Mouse (Mus musculus): ENCODE measurements around the gene Tmem102.

DNA sequence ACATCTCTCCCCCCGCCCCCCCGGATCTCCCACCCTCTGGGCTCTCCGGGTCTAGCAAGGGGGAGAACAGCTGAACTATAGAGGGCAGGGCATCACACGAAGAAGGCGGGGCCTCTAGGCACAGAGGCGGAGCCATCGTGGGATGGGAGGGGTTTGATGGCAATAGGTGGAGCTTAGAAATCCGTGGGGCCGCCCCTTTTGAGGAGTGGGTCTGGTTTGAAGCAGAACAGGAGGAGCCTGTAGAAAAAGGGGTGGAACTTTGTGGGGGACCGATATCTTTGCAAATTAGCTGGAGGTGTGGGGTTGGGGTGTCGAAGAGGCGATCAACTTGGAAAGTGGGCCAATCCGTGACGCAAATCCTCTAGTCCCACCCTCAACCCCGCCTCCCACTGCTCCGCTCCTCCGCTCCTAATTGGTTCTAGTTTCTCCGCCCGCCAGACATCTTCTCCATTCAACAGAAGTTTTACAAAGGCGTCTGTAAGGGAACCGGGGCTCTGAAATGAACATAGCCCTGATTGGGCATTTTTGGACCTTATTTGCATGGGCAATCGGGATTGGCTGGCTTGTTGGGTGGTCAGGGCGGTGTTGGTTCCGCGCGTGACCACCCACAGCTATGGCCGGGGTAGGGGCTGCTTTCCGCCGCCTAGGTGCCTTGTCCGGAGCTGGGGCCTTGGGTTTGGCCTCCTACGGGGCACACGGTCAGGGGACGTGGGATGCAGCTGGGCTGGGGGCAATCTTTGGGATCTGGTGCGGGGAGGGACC lies 32.7 kb upstream of the Tmem102 start, which contains the start of gene Tmem256:
- TF ChIP-seq CTCF (IDR thresholded peaks at IDR 0.05): no peak
- TF ChIP-seq EP300 (IDR thresholded peaks at IDR 0.05): peak; percentile 86
